Mouse (Mus musculus) lung, adult 2 months (tissue): ENCODE data around the gene Iars.

Experiments
- CTCF ChIP-seq: fragments of 200-500 bp; IDR thresholded peaks from 2 replicates; pipeline ENCODE4 v1.5.1; 2011; ENCODE audit warnings: mild to moderate bottlenecking, low read length, control low read depth; ENCODE audit not compliant: insufficient read depth
- POLR2A ChIP-seq: fragments of 200-500 bp; IDR thresholded peaks from 2 replicates; pipeline ENCODE4 v1.6.1; 2011; ENCODE audit warnings: low read depth, mild to moderate bottlenecking, control low read depth, low read length, borderline replicate concordance; ENCODE audit errors: extremely low read depth

DNA sequence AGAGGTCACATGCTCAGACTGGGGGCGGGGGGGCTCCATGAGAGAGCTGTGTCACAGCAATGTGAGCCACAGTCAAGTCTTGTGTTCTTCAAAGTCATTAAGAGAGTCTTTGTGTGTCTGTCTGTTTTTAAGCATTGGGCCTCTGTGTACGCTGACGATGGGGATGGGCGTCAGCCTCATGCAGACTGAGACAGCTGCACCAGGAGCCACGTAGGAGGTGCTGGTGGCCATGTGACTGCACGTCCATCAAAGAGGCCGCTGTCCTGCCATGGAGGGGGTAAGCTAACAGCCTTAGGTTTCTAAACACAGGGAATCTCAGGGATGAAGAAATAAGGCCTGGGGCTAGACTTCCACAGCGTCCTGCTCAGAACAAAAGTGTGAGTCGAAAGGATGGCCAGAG is 84.4 kb downstream of the Iars start:
- TF ChIP-seq POLR2A (no peak), CTCF (no peak)
